Mouse (Mus musculus) retina, postnatal 1 day (tissue): ENCODE data around the gene 4933417A18Rik.
A peak's percentile ranks its signal among the peaks of the same experiment; 100 is the strongest.
"Not testable (repeated sequence)": the region's sequence is repeated elsewhere in the genome, so short reads cannot be mapped to it uniquely, and the experiment has no call there.

Experiments used
- DNase-seq: peaks from one replicate; pipeline ENCODE4 v3.0.0-alpha.2; 2012

Gene 4933417A18Rik

DNA sequence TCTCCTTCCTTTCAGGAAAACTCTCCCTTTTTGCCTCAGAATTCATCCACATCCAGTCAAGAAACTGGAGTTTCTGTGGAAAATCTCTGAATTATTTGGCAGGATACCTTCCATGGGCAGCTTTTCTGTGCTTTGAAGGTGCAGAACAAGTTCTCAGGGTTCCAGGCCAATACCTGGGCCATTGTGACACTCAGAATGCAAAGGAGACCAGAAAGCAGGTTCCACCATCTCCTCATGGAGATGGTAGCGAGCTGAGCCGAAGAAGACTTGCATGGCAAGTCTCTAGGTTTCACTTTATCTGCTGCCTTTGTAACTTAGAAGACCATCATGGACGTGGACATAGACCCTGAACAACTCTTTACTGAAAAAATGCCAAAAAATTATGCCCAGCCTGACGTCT, at the start of gene 4933417A18Rik, which contains the start of gene Fam217a:
4933417A18Rik (plus strand) TSS at position 200 of the 400 bp plus-strand sequence.
Fam217a (minus strand) TSS at position 101 of the 400 bp plus-strand sequence.
- no peak for DNase-seq

DNA sequence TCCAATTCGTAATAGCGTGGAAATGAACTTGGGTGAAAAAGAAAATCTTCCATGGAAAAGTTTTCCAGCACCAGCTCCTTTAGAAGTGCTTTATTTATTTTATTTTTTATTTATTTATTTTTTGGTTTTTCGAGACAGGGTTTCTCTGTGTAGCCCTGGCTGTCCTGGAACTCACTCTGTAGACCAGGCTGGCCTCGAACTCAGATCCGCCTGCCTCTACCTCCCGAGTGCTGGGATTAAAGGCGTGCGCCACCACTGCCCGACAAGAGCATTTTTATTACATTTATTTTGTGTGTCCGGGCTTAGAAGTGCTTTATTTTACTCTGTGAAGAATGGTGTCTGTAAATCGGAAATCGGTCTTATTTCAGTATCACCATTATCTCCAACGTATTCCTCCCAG, 49.5 kb upstream of the 4933417A18Rik start:
- DNase-seq: not testable (repeated sequence)

DNA sequence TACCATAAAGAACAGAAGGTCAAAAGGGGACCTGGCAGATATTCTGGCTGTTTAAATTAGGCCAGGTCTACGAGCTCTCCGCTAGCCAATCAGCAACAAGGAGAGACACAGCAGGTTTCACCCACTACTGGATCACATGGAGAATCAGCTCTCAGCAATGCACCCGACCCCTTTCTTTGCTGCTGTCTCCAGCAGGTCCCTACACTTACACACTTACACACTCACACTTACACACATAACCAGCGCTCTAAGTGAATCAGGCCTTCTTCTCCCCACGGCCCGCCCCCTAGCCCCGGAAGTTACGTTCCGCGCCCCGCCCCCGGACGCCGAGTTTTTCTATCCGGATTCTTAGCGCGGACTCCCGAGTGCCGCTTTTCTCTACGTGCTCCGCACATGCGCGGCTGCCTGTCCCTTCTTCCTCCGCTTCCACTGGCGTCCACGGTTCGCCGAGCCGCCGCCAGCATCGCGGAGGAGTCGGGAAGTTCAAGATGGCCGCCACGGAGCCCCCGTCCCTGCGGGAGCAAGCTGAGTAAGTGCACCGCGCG, 49.0 kb upstream of the 4933417A18Rik start, which contains the start of gene Prpf4b:
Prpf4b (plus strand) TSS at position 137 of the 545 bp plus-strand sequence.
- DNase-seq: peak; percentile 95

DNA sequence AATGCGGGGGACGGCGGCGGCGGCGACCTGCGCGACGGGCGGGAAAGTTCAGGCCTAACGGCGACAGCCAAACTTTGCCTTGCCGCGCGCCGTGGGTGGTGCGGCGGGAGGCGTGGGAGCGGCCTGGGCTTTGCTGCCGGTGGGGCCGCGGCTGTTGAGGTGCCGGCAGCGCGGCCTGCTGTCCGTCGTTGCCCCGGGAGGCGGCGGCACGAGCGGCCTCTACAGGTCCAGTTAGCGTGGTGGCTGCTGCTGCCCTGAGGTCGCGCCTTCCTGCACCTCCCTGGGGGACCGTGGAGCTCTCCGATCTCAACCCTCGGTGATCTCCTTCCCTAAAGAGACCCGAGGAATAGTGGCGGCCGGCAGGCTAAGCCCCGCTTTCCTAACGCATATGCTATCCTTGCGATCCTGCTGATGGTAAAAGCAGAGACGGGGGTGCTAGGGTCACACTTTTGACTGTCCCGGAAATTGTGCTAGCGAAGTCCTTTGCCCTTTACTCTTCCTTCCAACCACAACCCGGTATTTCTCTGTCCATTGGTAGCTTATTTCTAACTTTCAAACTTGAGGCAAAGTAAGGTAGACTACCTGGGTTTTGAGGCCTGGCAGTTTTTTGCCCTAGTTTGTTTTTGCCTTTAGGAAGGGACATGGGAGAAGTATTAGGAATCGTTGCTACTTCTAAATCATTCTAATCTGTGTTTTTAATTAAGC, 48.3 kb upstream of the 4933417A18Rik start:
- DNase-seq: no peak

GRCm38 (mm10) chr13:34876481-34876880, 47.7 kb upstream of the 4933417A18Rik start:
- DNase-seq: no peak

DNA sequence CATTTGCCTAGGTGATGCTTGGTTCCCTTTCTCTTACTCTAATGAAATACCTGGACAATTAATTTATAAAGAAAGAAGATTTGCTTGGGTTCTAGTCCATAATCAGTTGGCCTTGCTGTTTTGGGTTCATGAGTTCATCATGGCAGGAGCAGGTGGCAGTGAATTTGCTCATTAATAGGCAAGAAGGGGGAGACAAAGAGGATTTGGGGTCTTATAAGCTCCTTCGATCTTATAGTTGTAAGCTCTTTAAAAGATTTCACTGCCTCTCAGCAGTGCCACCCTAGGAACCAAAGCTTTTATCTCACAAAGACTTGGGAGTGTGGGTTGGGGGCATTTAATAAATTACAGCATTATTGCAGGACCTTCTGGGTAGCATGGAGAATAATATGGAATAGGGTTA, 31.3 kb upstream of the 4933417A18Rik start:
- DNase-seq: peak; percentile 72

DNA sequence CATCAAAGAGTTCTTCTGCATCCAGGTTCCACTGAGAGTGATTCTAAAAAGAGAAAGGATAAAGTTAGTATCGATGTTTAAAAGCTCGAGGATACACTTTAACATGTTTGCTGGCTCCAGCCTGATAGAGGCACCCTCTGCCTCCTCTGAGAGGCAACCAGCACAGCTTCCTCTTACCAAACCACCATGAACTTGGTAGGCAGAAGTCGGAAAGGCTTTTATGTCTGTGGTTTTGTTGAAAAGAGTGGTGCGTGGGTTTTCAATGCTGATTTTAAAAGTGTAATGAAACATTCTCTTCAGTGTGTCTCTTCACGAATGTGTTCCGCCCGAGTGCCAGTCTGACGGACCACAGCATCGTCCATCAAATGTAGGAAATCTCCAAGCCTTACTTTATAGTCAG, 9.6 kb upstream of the 4933417A18Rik start:
- DNase-seq: no peak

DNA sequence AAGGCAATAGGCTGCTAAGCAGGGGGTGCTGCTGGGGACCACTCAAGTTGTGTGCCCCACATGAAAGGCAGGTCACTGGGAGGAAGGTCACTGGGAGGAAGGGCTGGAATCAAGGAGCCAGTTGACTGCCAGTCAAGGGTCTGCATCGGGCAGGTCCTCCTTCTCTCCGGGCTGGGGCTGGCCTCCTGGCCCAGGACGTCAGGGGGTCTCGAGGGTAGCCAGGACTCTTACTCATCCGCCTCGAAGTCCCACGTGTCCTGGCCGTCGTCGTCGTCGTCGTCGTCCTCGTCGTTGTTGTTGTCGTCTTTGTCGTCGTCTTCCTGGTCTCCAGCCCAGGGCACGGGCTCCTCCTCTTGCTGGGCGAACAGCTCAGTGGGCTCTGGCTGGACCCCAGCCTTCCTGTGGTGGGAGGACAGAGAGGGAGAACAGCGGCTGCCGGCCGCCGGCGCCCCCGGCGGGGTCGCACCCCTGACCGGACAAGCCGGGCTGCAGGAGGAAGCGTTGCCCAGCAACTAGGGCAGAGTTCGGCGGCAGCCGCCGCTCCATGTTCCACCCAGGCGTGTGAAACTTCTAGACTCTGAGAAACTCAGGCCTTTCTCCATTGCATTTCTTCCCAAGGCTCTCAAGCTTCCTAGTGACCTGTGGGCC, 7.6 kb upstream of the 4933417A18Rik start:
- peak; percentile 50 for DNase-seq

GRCm38 (mm10) chr13:34934931-34935644, 10.9 kb downstream of the 4933417A18Rik start:
- no peak for DNase-seq

- DNase-seq: no peak
These were observed 18.2 kb downstream of the 4933417A18Rik start for GRCm38 (mm10) chr13:34942370-34942769.

DNA sequence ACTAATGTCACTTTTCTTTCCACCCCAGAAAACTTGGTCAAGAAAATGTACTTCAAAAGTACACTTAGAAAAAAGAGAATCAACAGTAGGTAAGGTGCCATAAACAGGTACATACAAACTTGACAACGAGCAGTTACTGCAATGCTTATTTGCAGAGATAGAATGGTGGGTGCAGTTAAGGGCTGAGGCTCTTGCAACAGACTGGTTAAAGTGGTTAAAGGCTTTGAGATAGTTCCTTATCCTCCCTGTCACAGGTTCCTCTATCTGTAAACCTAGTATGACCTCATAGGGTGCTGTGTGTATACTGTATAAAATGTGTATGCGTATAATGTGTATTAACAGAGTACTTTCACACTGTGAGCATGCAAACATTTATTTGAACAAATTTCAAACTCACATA, 27.2 kb downstream of the 4933417A18Rik start:
- DNase-seq: not testable (repeated sequence)

GRCm38 (mm10) chr13:34956901-34957300, 32.7 kb downstream of the 4933417A18Rik start:
- no peak for DNase-seq

GRCm38 (mm10) chr13:34958158-34958557, 33.9 kb downstream of the 4933417A18Rik start:
- not testable (repeated sequence) for DNase-seq

GRCm38 (mm10) chr13:34960996-34961770, 37.0 kb downstream of the 4933417A18Rik start:
- no peak for DNase-seq

GRCm38 (mm10) chr13:34963511-34964397, 39.5 kb downstream of the 4933417A18Rik start, which contains the start of gene Eci3:
TSS of gene Eci3 (minus strand) at chr13:34963810.
- peak; percentile 56 for DNase-seq

- DNase-seq: peak; percentile 37
These were observed 40.2 kb downstream of the 4933417A18Rik start for GRCm38 (mm10) chr13:34964419-34964818.

DNA sequence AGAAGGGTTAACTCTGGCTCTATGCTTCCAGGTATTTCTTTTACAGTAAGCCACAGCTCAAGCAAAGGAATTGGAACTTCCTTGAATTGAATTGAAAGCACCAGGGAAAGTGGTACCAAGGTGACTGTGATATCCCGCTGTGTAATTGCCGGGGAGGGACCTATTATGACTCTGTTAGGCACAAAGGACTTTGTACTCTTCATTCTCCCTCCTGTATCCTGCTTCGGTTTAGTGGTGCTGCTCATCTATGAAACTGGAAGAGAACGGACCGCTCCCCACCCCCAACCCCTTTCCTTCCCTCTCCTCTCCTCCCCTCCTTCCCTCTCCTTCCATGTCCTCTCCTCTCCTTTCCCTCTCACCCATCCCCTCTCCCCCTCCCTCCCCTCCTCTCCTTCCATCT, 40.7 kb downstream of the 4933417A18Rik start:
- no peak for DNase-seq

GRCm38 (mm10) chr13:34965647-34966046, 41.4 kb downstream of the 4933417A18Rik start:
- DNase-seq: not testable (repeated sequence)

DNA sequence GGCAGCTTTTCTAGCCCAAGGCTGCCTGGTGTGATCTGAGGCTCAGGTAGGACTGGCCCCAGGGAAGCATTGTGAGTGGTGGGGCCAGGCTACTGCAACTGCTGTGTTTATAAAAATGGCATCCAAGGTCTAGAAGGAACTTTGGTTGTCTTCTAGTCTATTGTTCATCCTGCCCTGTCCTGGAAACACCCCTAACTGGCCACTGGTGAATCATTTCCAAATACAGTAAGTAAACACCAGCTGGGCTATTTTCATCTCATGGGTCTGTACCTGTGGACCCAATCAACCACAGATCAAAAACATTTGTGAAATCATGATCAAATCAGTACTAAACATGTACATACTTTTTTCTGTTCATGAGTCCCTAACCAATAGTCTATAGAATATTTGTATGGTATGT, 48.2 kb downstream of the 4933417A18Rik start:
- not testable (repeated sequence) for DNase-seq

DNA sequence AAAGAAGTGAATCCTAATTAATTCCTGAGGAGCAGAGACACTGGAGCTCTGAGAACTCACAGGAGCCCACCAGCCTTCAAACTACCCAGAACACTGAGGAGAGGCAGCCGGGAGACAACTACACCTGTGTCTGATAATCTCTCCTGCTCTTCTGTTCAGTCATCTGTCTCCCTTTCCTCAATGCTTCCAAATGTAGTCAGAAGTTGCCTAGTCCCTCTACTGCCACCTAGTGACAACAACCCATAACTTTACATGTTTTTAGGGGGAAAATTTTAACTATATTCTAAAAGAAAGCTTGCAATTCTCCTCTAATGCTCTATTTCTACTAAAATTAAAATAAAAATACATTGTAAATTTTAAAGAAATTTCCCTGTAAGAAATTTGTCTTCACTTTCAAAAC, 48.9 kb downstream of the 4933417A18Rik start:
- peak; percentile 43 for DNase-seq

DNA sequence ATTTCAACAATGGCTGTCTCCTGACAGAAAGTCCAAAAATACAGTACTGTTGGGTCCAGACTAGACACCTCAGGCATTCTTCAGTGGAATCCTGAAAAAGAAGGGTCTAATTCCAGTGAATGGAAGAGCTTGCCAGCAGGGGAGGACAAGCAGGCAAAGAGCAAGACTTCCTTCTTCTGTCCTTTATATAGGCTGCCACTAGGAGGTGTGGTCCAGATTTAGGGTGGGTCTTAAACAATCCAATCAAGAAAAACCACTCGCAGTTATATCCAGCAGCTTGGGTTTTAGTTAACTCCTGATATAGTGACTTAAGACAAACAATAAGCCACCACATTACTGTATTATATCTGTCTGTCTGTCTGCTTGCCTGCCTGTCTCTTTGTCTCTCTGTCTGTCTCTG, 49.6 kb downstream of the 4933417A18Rik start:
- DNase-seq: peak; percentile 21
